21 mouse cellular contexts compared by ENCODE assay signal in the genomic region with DNA sequence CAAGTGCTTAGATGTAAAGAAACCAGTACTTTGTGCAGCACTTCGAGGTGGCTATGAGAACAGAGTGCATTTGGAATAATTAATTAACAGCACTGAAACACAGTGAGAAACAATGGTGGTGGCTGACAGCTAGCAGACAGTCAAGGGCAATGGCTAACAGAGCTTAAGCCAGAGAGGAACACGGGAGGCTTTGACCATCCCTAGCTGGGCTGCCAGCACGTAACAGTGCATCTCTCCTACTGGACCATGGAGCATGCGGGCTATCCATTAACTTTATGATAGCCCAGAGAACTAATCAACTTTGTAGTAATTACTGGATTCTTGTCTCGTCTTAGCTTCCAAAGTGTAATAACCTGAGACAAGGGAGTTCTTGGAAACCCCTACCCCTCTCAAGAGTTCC. TPM values are rescaled to one million over a fixed set of nuclear protein-coding genes. Genes with fewer than 3 reads are reported as not detected.
A peak's percentile ranks its signal among the peaks of the same experiment; 100 is the strongest.
DNase-seq lines count a peak whose midpoint lies in the region; ATAC-seq and TF ChIP-seq lines count a peak whose summit lies in the region.
"Had no signal": no experiment of that assay in that cellular context is flagged by ENCODE, and none has a peak within 500 bp of the region (broad histone marks: within the 10 kb centered on the region; RNA-seq: fewer than 3 reads in every experiment).

No protein-coding gene starts in this region.

- H3K9ac ChIP-seq in kidney, postnatal 0 days (ENCODE audit: low read depth, low read length): no peak overlapping the region
- H3K9ac ChIP-seq: embryonic facial prominence, embryonic 13.5 days; forebrain, embryonic 12.5 days; heart, embryonic 15.5 days; hindbrain, embryonic 13.5 days had no signal

- H3K27me3 ChIP-seq in kidney, postnatal 0 days (ENCODE audit: insufficient read depth, low read length): no peaks in the 10 kb centered on the region
- H3K27me3 ChIP-seq: embryonic facial prominence, embryonic 13.5 days; forebrain, embryonic 12.5 days; heart, embryonic 15.5 days; hindbrain, embryonic 13.5 days had no signal

- TF ChIP-seq CTCF in bone marrow macrophage, adult 2 months (IDR thresholded peaks at IDR 0.05; ENCODE audit: low read depth, low read length): no peak
- TF ChIP-seq CTCF in kidney, postnatal 0 days (IDR thresholded peaks at IDR 0.05; ENCODE audit: low read depth): no peak

- H3K9me3 ChIP-seq in kidney, postnatal 0 days (replicated peaks; ENCODE audit: low read length): no peaks in the 10 kb centered on the region
- H3K9me3 ChIP-seq: embryonic facial prominence, embryonic 13.5 days; forebrain, embryonic 12.5 days; heart, embryonic 15.5 days; hindbrain, embryonic 13.5 days had no signal

- DNase-seq in kidney, adult 8-10 months: peak; percentile 18 to 22
- DNase-seq in kidney, postnatal 0 days (ENCODE audit: low spot score): no peak
- peak; percentile 33 to 51 for DNase-seq in kidney, postnatal 36 days
- DNase-seq in thymus, adult 18-20 months: no peak
- no peak for DNase-seq in urinary bladder, adult 18-20 months (ENCODE audit: low spot score in 2 of 2)
- DNase-seq: adrenal gland, postnatal 10 days; cerebellum, adult 11-12 months; cerebellum, adult 9-11 months; cerebellum, postnatal 36 days; gastrocnemius, postnatal 36 days; heart, adult 18-20 months; heart, postnatal 14 days had no signal

- H3K36me3 ChIP-seq in kidney, postnatal 0 days (ENCODE audit: insufficient read depth, low read length): peaks cover 28% of the 10 kb centered on the region

- H3K4me1 ChIP-seq in bone marrow macrophage, adult 2 months (ENCODE audit: control insufficient read depth, insufficient read depth, low read length): peaks cover 43% of the 10 kb centered on the region
- no peaks in the 10 kb centered on the region for H3K4me1 ChIP-seq in kidney, postnatal 0 days (replicated peaks; ENCODE audit: insufficient read depth, low read length)
- H3K4me1 ChIP-seq: embryonic facial prominence, embryonic 13.5 days; forebrain, embryonic 12.5 days; heart, embryonic 15.5 days; hindbrain, embryonic 13.5 days had no signal

- ATAC-seq in kidney, postnatal 0 days (replicated peaks; ENCODE audit: low FRiP score, low read depth): peak; percentile 84
- ATAC-seq in activated CD4-positive, CD25-positive, alpha-beta regulatory T cell, adult 4 months: no peak
- ATAC-seq: forebrain, embryonic 16.5 days; hindbrain, postnatal 0 days had no signal

- peak overlapping the region; percentile 80 for H3K27ac ChIP-seq in bone marrow macrophage, adult 2 months (ENCODE audit: insufficient read depth, low read depth, low read length)
- H3K27ac ChIP-seq in kidney, postnatal 0 days: no peak overlapping the region
- H3K27ac ChIP-seq: embryonic facial prominence, embryonic 13.5 days; forebrain, embryonic 12.5 days; heart, embryonic 15.5 days; hindbrain, embryonic 13.5 days; hindbrain, postnatal 0 days had no signal

- no peak overlapping the region for H3K4me2 ChIP-seq in kidney, postnatal 0 days (ENCODE audit: low read length)
- H3K4me2 ChIP-seq: embryonic facial prominence, embryonic 13.5 days; forebrain, embryonic 12.5 days; heart, embryonic 11.5 days; heart, embryonic 15.5 days; hindbrain, embryonic 13.5 days had no signal

- 84% methylated on average over 5 of the region's 5 CpGs for WGBS in kidney, postnatal 0 days

- no peak overlapping the region for H3K4me3 ChIP-seq in bone marrow macrophage, adult 2 months (ENCODE audit: insufficient read depth, low read length)
- H3K4me3 ChIP-seq in kidney, postnatal 0 days (replicated peaks; ENCODE audit: low read depth, low read length): no peak overlapping the region
- H3K4me3 ChIP-seq: embryonic facial prominence, embryonic 13.5 days; forebrain, embryonic 12.5 days; heart, embryonic 15.5 days; hindbrain, embryonic 13.5 days had no signal

- no peak for TF ChIP-seq POLR2A in bone marrow macrophage, adult 2 months (IDR thresholded peaks at IDR 0.05; ENCODE audit: borderline replicate concordance, low read depth, low read length)

RNA-seq across cellular contexts. Expression of gene Gpalpp1, which starts 12.7 kb away (rescaled TPM):
- polyA plus RNA-seq in bone marrow macrophage, adult 2 months (2012; ENCODE audit: insufficient read depth, insufficient read length, missing spikeins): 19.1 and 22.2 TPM in 2 replicates
- 9.7 and 10.0 TPM in 2 replicates for polyA plus RNA-seq in kidney, postnatal 0 days (2015; fragmentation: Nextera tagmentation; extraction: Ambion mirVana)
- polyA plus RNA-seq in activated CD4-positive, CD25-positive, alpha-beta regulatory T cell, adult 4 months (2017; shearing (Covaris generic)): 10 to 100 TPM; 11.0 to 11.3 TPM

RNA-seq across cellular contexts. Expression of gene Nufip1, which starts 12.9 kb away (rescaled TPM):
- 7.3 and 7.4 TPM in 2 replicates for polyA plus RNA-seq in bone marrow macrophage, adult 2 months (2012; ENCODE audit: insufficient read depth, insufficient read length, missing spikeins)
- polyA plus RNA-seq in kidney, postnatal 0 days (2015; fragmentation: Nextera tagmentation; extraction: Ambion mirVana): 13.2 and 13.8 TPM in 2 replicates
- 1 to 10 TPM; 7.4 to 7.6 TPM for polyA plus RNA-seq in activated CD4-positive, CD25-positive, alpha-beta regulatory T cell, adult 4 months (2017; shearing (Covaris generic))

Comparison
In these comparisons a context has a peak if more than half of its experiments do, and no peak if none do; other contexts are left out.
1. DNase-seq: peak in kidney, adult 8-10 months (2 of 2) and kidney, postnatal 36 days (2 of 2); none in kidney, postnatal 0 days (single experiment), thymus, adult 18-20 months (0 of 2) and urinary bladder, adult 18-20 months (0 of 2).